Comparison of ENCODE assay signal across 8 mouse cellular contexts in genomic region chr10:54076420-54076819, GRCm38 (mm10). TPM values are rescaled to one million over a fixed set of nuclear protein-coding genes. Genes with fewer than 3 reads are reported as not detected.
A peak's percentile ranks its signal among the peaks of the same experiment; 100 is the strongest.
DNase-seq lines count a peak whose midpoint lies in the region; ATAC-seq lines count a peak whose summit lies in the region.

Gene Man1a (minus strand): TSS chr10:54076609.

- peak within 1 kb of the TSS; percentile 63 for H3K27ac ChIP-seq in embryonic facial prominence, embryonic 15.5 days (replicated peaks)
- H3K27ac ChIP-seq in heart, embryonic 14.5 days (replicated peaks in 1 of 2; ENCODE audit: control insufficient read depth in 1 of 2, insufficient read depth in 1 of 2, low read depth in 2 of 2, low read length in 2 of 2), result peak within 1 kb of the TSS; percentile 39 to 52; a peak in 3 of 4 replicates
- H3K27ac ChIP-seq in macrophage, result peak within 1 kb of the TSS; percentile 73
- H3K27ac ChIP-seq in stomach, embryonic 15.5 days, result peak within 1 kb of the TSS; percentile 74

- peak within 1 kb of the TSS; percentile 99 for H3K4me2 ChIP-seq in embryonic facial prominence, embryonic 15.5 days (replicated peaks)
- peak within 1 kb of the TSS; percentile 83 for H3K4me2 ChIP-seq in heart, embryonic 14.5 days (ENCODE audit: low read length)
- peak within 1 kb of the TSS; percentile 93 for H3K4me2 ChIP-seq in stomach, embryonic 15.5 days

- H3K9me3 ChIP-seq in embryonic facial prominence, embryonic 15.5 days (replicated peaks), result no peaks in the 10 kb centered on the region
- no peaks in the 10 kb centered on the region for H3K9me3 ChIP-seq in heart, embryonic 14.5 days (ENCODE audit: control insufficient read depth, low read length)
- no peaks in the 10 kb centered on the region for H3K9me3 ChIP-seq in stomach, embryonic 15.5 days

- 13% methylated on average over 4 of the region's 4 CpGs for WGBS in embryonic facial prominence, embryonic 15.5 days
- WGBS in heart, embryonic 14.5 days, result 9% methylated on average over 4 of the region's 4 CpGs
- WGBS in macrophage (ENCODE audit: missing documents), result 11% methylated on average over 4 of the region's 4 CpGs
- 8% methylated on average over 4 of the region's 4 CpGs for WGBS in stomach, embryonic 15.5 days

- DNase-seq in thymus, postnatal 25 days, result peak; percentile 7
- no peak for DNase-seq in thymus, postnatal 4 days
- DNase-seq in layer of hippocampus, postnatal 14 days (ENCODE audit: low spot score in 2 of 2), result no peak
- no peak for DNase-seq in frontal cortex, postnatal 36 days (ENCODE audit: low spot score in 2 of 2)

- H3K79me2 ChIP-seq in macrophage (ENCODE audit: inconsistent target), result peaks cover 37% of the 10 kb centered on the region

- H3K27me3 ChIP-seq in embryonic facial prominence, embryonic 15.5 days, result no peaks in the 10 kb centered on the region
- no peaks in the 10 kb centered on the region for H3K27me3 ChIP-seq in heart, embryonic 14.5 days (ENCODE audit: control insufficient read depth, insufficient read depth, low read length)
- no peaks in the 10 kb centered on the region for H3K27me3 ChIP-seq in stomach, embryonic 15.5 days (replicated peaks)

- H3K4me3 ChIP-seq in embryonic facial prominence, embryonic 15.5 days (replicated peaks), result peak within 1 kb of the TSS; percentile 77
- peak within 1 kb of the TSS; percentile 66 to 78 for H3K4me3 ChIP-seq in heart, embryonic 14.5 days (ENCODE audit: control insufficient read depth in 1 of 2, insufficient read depth in 1 of 2, low read depth in 1 of 2, low read length in 2 of 2)
- peak within 1 kb of the TSS; percentile 64 for H3K4me3 ChIP-seq in macrophage (ENCODE audit: inconsistent target)
- peak within 1 kb of the TSS; percentile 87 for H3K4me3 ChIP-seq in stomach, embryonic 15.5 days (replicated peaks)

- H3K9ac ChIP-seq in embryonic facial prominence, embryonic 15.5 days, result peak within 1 kb of the TSS; percentile 62
- H3K9ac ChIP-seq in heart, embryonic 14.5 days (ENCODE audit: low read length), result peak within 1 kb of the TSS; percentile 78
- H3K9ac ChIP-seq in stomach, embryonic 15.5 days, result peak within 1 kb of the TSS; percentile 68

- no peak for ATAC-seq in embryonic facial prominence, embryonic 15.5 days (ENCODE audit: insufficient number of reproducible peaks, low FRiP score, low TSS enrichment, low read depth)
- no peak for ATAC-seq in heart, embryonic 14.5 days (ENCODE audit: insufficient number of reproducible peaks, insufficient read depth, low FRiP score, low read depth)
- ATAC-seq in stomach, embryonic 15.5 days (ENCODE audit: insufficient read depth, low FRiP score, low read depth), result no peak

- H3K36me3 ChIP-seq in embryonic facial prominence, embryonic 15.5 days, result no peaks in the 10 kb centered on the region
- H3K36me3 ChIP-seq in heart, embryonic 14.5 days (ENCODE audit: control insufficient read depth, insufficient read depth, low read length), result no peaks in the 10 kb centered on the region
- H3K36me3 ChIP-seq in macrophage (ENCODE audit: inconsistent target), result no peaks in the 10 kb centered on the region
- no peaks in the 10 kb centered on the region for H3K36me3 ChIP-seq in stomach, embryonic 15.5 days

- H3K4me1 ChIP-seq in embryonic facial prominence, embryonic 15.5 days, result peaks cover 18% of the 10 kb centered on the region
- H3K4me1 ChIP-seq in heart, embryonic 14.5 days (ENCODE audit: control insufficient read depth in 2 of 2, insufficient read depth in 2 of 2, low read length in 2 of 2), result peaks cover 12 to 26% of the 10 kb centered on the region in 2 experiments
- H3K4me1 ChIP-seq in stomach, embryonic 15.5 days, result peaks cover 13% of the 10 kb centered on the region; the same call in 1 of the 2 replicates

RNA-seq across cellular contexts. Expression of gene Man1a, which starts in this region (rescaled TPM):
- polyA plus RNA-seq in embryonic facial prominence, embryonic 15.5 days (2015; fragmentation: Nextera tagmentation; extraction: Ambion mirVana), result 6.4 TPM in 2 replicates
- polyA plus RNA-seq in heart, embryonic 14.5 days (2014; fragmentation: Nextera tagmentation; extraction: Ambion mirVana), result 8.1 and 8.6 TPM in 2 replicates
- total RNA-seq in layer of hippocampus, postnatal 14 days (2021), result 10 to 100 TPM; 48.7 to 55.9 TPM
- 100 to 1,000 TPM in 25 of 26 experiments, 10 to 100 TPM in 1; 89.6 to 892 (median 168) TPM for total RNA-seq in macrophage (2018; cell fraction: chromatin; rRNA removed)
- 100 to 1,000 TPM in 11 of 26 experiments, 10 to 100 TPM in 15; 39.7 to 175 (median 78.7) TPM for total RNA-seq in macrophage (2018; cell fraction: cytosol; rRNA removed)
- total RNA-seq in macrophage (2018; cell fraction: nucleus; rRNA removed), result 100 to 1,000 TPM; 112 to 558 (median 184) TPM
- 78.0 to 86.5 TPM (median 79.4 TPM) in 3 replicates for polyA plus RNA-seq in macrophage (2018)
- 12.7 and 14.1 TPM in 2 replicates for polyA plus RNA-seq in stomach, embryonic 15.5 days (2015; fragmentation: Nextera tagmentation; extraction: Ambion mirVana)
